ENCODE assay signal across 24 mouse cellular contexts in the genomic region with DNA sequence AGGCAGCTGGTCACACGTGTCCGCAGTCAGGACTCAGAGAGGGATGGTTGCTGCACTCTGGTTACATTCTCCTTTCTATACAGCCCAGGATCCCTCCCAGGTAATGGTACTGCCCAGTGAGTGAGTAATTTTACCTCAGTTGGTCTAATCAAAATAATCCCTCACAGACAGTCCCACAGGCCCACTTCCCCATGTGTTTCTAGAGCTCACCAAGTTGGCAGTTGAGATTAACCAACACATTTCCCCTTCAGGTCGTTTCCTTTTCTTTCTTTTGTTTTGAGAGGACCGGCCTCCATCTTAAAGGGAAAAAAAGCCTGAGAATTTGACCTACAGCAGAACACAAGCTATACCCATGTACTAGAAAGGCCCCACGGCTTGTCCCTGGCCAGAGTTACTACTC. TPM values are rescaled to one million over a fixed set of nuclear protein-coding genes. Genes with fewer than 3 reads are reported as not detected.
DNase-seq lines count a peak whose midpoint lies in the region; ATAC-seq lines count a peak whose summit lies in the region.
"Had no signal": no experiment of that assay in that cellular context is flagged by ENCODE, and none has a peak within 500 bp of the region (broad histone marks: within the 10 kb centered on the region; RNA-seq: fewer than 3 reads in every experiment).

No protein-coding gene starts in this region.

- H3K9me3 ChIP-seq in embryonic facial prominence, embryonic 13.5 days, result no peaks in the 10 kb centered on the region
- no peaks in the 10 kb centered on the region for H3K9me3 ChIP-seq in embryonic facial prominence, embryonic 10.5 days
- H3K9me3 ChIP-seq: embryonic facial prominence, embryonic 12.5 days; embryonic facial prominence, embryonic 15.5 days; forebrain, embryonic 10.5 days; forebrain, embryonic 12.5 days had no signal

- H3K27ac ChIP-seq in embryonic facial prominence, embryonic 13.5 days, result no peak overlapping the region
- no peak overlapping the region for H3K27ac ChIP-seq in embryonic facial prominence, embryonic 10.5 days (replicated peaks)
- H3K27ac ChIP-seq: embryonic facial prominence, embryonic 12.5 days; embryonic facial prominence, embryonic 15.5 days; forebrain, embryonic 10.5 days; forebrain, embryonic 12.5 days had no signal

- no peak overlapping the region for H3K4me3 ChIP-seq in embryonic facial prominence, embryonic 13.5 days
- no peak overlapping the region for H3K4me3 ChIP-seq in embryonic facial prominence, embryonic 10.5 days
- H3K4me3 ChIP-seq: embryonic facial prominence, embryonic 12.5 days; embryonic facial prominence, embryonic 15.5 days; erythroblast, embryonic 14.5 days; forebrain, embryonic 10.5 days; forebrain, embryonic 12.5 days had no signal

- DNase-seq in embryonic facial prominence, embryonic 10.5 days (ENCODE audit: low spot score), result no peak
- DNase-seq in 416B (ENCODE audit: low read depth) (peak; percentile 60), MEL-GATA-1-ER (ENCODE audit: extremely low read depth, low read depth) (peak; percentile 21)
- DNase-seq in cerebellum, postnatal 36 days, result no peak
- DNase-seq in heart, postnatal 10 days, result no peak
- DNase-seq in ovary, postnatal 14 days (ENCODE audit: low spot score), result no peak
- DNase-seq: adrenal gland, adult 2 months; adrenal gland, postnatal 10 days; adrenal gland, postnatal 25 days; cerebellum, adult 11 months; cerebellum, adult 18-20 months; cerebellum, adult 8-10 months; cerebellum, adult 9-11 months; cerebellum, postnatal 14 days; embryo, embryonic 11 days had no signal

- 61% methylated on average over 5 of the region's 5 CpGs for WGBS in embryonic facial prominence, embryonic 13.5 days
- WGBS in embryonic facial prominence, embryonic 10.5 days, result 62% methylated on average over 5 of the region's 5 CpGs

- no peak for ATAC-seq in embryonic facial prominence, embryonic 13.5 days (ENCODE audit: insufficient number of reproducible peaks, insufficient read depth, low FRiP score, low TSS enrichment, low read depth)
- peak; percentile 42; the same call in 1 of the 2 replicates for ATAC-seq in granulocyte monocyte progenitor cell, adult 5-6 weeks (replicated peaks; ENCODE audit: poor library complexity, severe bottlenecking)
- ATAC-seq: forebrain, embryonic 14.5 days; forebrain, embryonic 16.5 days had no signal

- intact Hi-C loops in heart, postnatal 10 days (cut with DNase I), result no loop called here

- no peak overlapping the region for H3K4me2 ChIP-seq in embryonic facial prominence, embryonic 13.5 days
- H3K4me2 ChIP-seq: embryonic facial prominence, embryonic 12.5 days; embryonic facial prominence, embryonic 15.5 days; forebrain, embryonic 12.5 days had no signal

- H3K36me3 ChIP-seq in embryonic facial prominence, embryonic 13.5 days, result no peaks in the 10 kb centered on the region
- H3K36me3 ChIP-seq in embryonic facial prominence, embryonic 10.5 days (replicated peaks), result no peaks in the 10 kb centered on the region
- H3K36me3 ChIP-seq: embryonic facial prominence, embryonic 12.5 days; embryonic facial prominence, embryonic 15.5 days; forebrain, embryonic 10.5 days; forebrain, embryonic 12.5 days had no signal

- peak overlapping the region; percentile 32; the same call in 1 of the 2 replicates for H3K9ac ChIP-seq in embryonic facial prominence, embryonic 13.5 days
- H3K9ac ChIP-seq: embryonic facial prominence, embryonic 12.5 days; embryonic facial prominence, embryonic 15.5 days; forebrain, embryonic 12.5 days had no signal

- no peaks in the 10 kb centered on the region for H3K27me3 ChIP-seq in embryonic facial prominence, embryonic 13.5 days
- no peaks in the 10 kb centered on the region for H3K27me3 ChIP-seq in embryonic facial prominence, embryonic 10.5 days (replicated peaks; ENCODE audit: low read depth, poor library complexity, severe bottlenecking)
- H3K27me3 ChIP-seq: embryonic facial prominence, embryonic 12.5 days; embryonic facial prominence, embryonic 15.5 days; forebrain, embryonic 12.5 days had no signal

- peaks cover 8% of the 10 kb centered on the region for H3K4me1 ChIP-seq in embryonic facial prominence, embryonic 13.5 days
- H3K4me1 ChIP-seq in embryonic facial prominence, embryonic 10.5 days, result peaks cover 12% of the 10 kb centered on the region
- H3K4me1 ChIP-seq: embryonic facial prominence, embryonic 12.5 days had no signal

RNA-seq across cellular contexts. Expression of gene Dis3l, which starts 4.8 kb away (rescaled TPM):
- polyA plus RNA-seq in embryonic facial prominence, embryonic 13.5 days (2015; fragmentation: Nextera tagmentation; extraction: Ambion mirVana), result 19.4 and 20.7 TPM in 2 replicates
- 20.0 and 23.1 TPM in 2 replicates for polyA plus RNA-seq in embryonic facial prominence, embryonic 10.5 days (2016; fragmentation: Nextera tagmentation; extraction: Ambion mirVana)
- 13.6 and 16.7 TPM in 2 replicates for total RNA-seq in granulocyte monocyte progenitor cell, adult 5-6 weeks (2014; fragmentation: Nextera tagmentation)
- total RNA-seq in granulocyte monocyte progenitor cell, adult 5-6 weeks (2017), result 17.3 and 18.1 TPM in 2 replicates
- total RNA-seq in heart, postnatal 10 days (2021), result 10 to 100 TPM; 17.4 to 21.3 TPM

RNA-seq across cellular contexts. Expression of gene Megf11, which starts 39.5 kb away (rescaled TPM):
- 1.8 and 2.0 TPM in 2 replicates for polyA plus RNA-seq in embryonic facial prominence, embryonic 13.5 days (2015; fragmentation: Nextera tagmentation; extraction: Ambion mirVana)
- 0.96 and 1.6 TPM in 2 replicates for polyA plus RNA-seq in embryonic facial prominence, embryonic 10.5 days (2016; fragmentation: Nextera tagmentation; extraction: Ambion mirVana)
- not detected in 2 replicates for total RNA-seq in granulocyte monocyte progenitor cell, adult 5-6 weeks (2014; fragmentation: Nextera tagmentation)
- total RNA-seq in granulocyte monocyte progenitor cell, adult 5-6 weeks (2017), result under 0.01 TPM in 1 of 2 replicates, not detected in the other
- 1 to 10 TPM; 3.3 to 4.2 TPM for total RNA-seq in heart, postnatal 10 days (2021)
- polyA plus RNA-seq: erythroblast, embryonic 14.5 days had no signal

Comparison
In these comparisons a context has a peak if more than half of its experiments do, and no peak if none do; other contexts are left out.
1. DNase-seq: peak in 416B (single experiment) and MEL-GATA-1-ER (single experiment); none in embryonic facial prominence, embryonic 10.5 days (single experiment), cerebellum, postnatal 36 days (0 of 2), heart, postnatal 10 days (0 of 2) and ovary, postnatal 14 days (single experiment).
2. RNA of gene Megf11, which starts 39.5 kb away (total RNA-seq): 3.3 to 4.2 TPM in heart, postnatal 10 days; under 0.01 TPM in granulocyte monocyte progenitor cell, adult 5-6 weeks; every median in the first group is over 4 times any median in the second.